Mouse (Mus musculus): ENCODE data around the gene Alad. TPM values are rescaled to one million over a fixed set of nuclear protein-coding genes. Genes with fewer than 3 reads are reported as not detected.

The Alad gene
- polyA plus RNA-seq, 1 experiment from 2014 or later = 144 TPM

DNA sequence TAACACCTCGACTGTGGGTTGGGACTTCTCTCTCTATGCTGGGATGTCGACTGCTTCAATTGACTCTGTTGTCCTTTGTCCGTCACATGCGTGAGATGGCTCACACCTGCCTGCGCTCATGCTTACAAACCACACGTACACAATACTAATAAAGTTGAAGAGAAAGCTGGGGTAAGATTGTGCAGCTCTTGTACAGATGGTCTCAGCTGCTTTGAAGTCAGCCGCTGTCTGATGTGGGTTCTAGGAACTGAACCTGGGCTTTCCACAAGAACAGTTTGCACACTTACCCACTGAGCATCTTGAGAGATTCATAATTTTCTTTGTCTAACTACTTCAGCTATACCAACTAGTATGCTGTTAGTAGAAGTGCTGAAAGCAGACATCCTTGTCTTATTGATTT is 32.2 kb upstream of the Alad start:
- no peak for ATAC-seq (ENCODE audit: insufficient read depth, low FRiP score)
- no peak overlapping the region for H3K9ac ChIP-seq (ENCODE audit: low read length)
- no peaks in the 10 kb centered on the region for H3K4me1 ChIP-seq (ENCODE audit: control insufficient read depth, insufficient read depth, low read length)
- no peak overlapping the region for H3K27ac ChIP-seq (ENCODE audit: low read length)
- no peak overlapping the region for H3K4me2 ChIP-seq (ENCODE audit: low read depth, low read length)
- H3K27me3 ChIP-seq (ENCODE audit: control insufficient read depth, insufficient read depth, low read length) = no peaks in the 10 kb centered on the region
- no peak overlapping the region for H3K4me3 ChIP-seq (replicated peaks; ENCODE audit: low read length)
- 71% methylated on average over 7 of the region's 7 CpGs for WGBS
- no peaks in the 10 kb centered on the region for H3K36me3 ChIP-seq (ENCODE audit: control insufficient read depth, insufficient read depth, low read length)
- no peaks in the 10 kb centered on the region for H3K9me3 ChIP-seq (replicated peaks; ENCODE audit: control insufficient read depth, low read length)

DNA sequence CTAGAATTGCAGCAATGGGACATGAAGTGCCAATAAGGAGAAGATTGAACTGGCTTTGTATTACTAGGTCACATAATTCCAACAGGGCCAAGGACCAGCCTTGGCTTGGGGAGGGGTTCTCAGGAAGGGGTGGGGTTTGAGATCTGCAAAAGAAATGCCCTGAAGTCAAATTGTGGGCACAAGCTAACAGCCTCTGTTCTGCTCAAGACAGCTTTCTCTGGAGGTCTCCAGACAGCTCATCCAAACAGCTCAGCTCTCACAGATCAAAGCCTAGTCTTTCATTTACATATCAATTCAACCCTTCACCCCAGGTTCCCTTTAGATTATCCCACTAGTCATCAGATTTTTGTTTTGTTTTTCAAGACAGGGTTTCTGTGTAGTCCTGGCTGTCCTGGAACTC is 25.1 kb upstream of the Alad start:
- H3K4me1 ChIP-seq (ENCODE audit: control insufficient read depth, insufficient read depth, low read length) = no peaks in the 10 kb centered on the region
- H3K4me3 ChIP-seq (replicated peaks; ENCODE audit: low read length) = no peak overlapping the region
- no peak for ATAC-seq (ENCODE audit: insufficient read depth, low FRiP score)
- H3K27ac ChIP-seq (ENCODE audit: low read length) = no peak overlapping the region
- no peak overlapping the region for H3K4me2 ChIP-seq (ENCODE audit: low read depth, low read length)
- no peaks in the 10 kb centered on the region for H3K27me3 ChIP-seq (ENCODE audit: control insufficient read depth, insufficient read depth, low read length)
- H3K9me3 ChIP-seq (replicated peaks; ENCODE audit: control insufficient read depth, low read length) = no peaks in the 10 kb centered on the region; the same call in 1 of the 2 replicates
- no peaks in the 10 kb centered on the region; the same call in 1 of the 2 replicates for H3K36me3 ChIP-seq (ENCODE audit: control insufficient read depth, insufficient read depth, low read length)
- no peak overlapping the region for H3K9ac ChIP-seq (ENCODE audit: low read length)

DNA sequence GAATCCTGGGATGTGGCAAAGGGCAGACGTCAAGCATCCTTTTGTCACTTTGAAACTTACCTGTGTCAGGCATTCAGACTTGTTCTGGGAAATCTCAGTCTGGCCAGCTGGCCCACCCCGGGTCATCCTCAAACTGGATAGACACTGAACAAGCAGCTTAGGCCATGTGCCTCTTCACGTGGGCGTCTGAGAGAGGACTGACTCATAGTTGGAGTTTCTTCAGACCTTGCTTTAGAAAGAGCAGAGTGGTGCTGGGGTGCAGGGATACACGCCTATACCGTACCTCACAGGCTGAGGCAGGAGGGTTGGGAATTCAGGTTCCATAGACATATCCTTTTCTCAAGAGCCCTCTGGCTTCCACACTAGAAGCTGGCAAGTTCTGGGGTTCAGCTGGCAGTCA is 24.1 kb upstream of the Alad start:
- no peak overlapping the region for H3K27ac ChIP-seq (ENCODE audit: low read length)
- no peak for ATAC-seq (ENCODE audit: insufficient read depth, low FRiP score)
- no peaks in the 10 kb centered on the region; the same call in 1 of the 2 replicates for H3K9me3 ChIP-seq (replicated peaks; ENCODE audit: control insufficient read depth, low read length)
- no peak overlapping the region for H3K9ac ChIP-seq (ENCODE audit: low read length)
- no peak overlapping the region for H3K4me2 ChIP-seq (ENCODE audit: low read depth, low read length)
- no peaks in the 10 kb centered on the region for H3K4me1 ChIP-seq (ENCODE audit: control insufficient read depth, insufficient read depth, low read length)
- H3K4me3 ChIP-seq (replicated peaks; ENCODE audit: low read length) = no peak overlapping the region
- H3K36me3 ChIP-seq (ENCODE audit: control insufficient read depth, insufficient read depth, low read length) = no peaks in the 10 kb centered on the region; the same call in 1 of the 2 replicates
- 84% methylated on average over 6 of the region's 6 CpGs for WGBS
- H3K27me3 ChIP-seq (ENCODE audit: control insufficient read depth, insufficient read depth, low read length) = no peaks in the 10 kb centered on the region

DNA sequence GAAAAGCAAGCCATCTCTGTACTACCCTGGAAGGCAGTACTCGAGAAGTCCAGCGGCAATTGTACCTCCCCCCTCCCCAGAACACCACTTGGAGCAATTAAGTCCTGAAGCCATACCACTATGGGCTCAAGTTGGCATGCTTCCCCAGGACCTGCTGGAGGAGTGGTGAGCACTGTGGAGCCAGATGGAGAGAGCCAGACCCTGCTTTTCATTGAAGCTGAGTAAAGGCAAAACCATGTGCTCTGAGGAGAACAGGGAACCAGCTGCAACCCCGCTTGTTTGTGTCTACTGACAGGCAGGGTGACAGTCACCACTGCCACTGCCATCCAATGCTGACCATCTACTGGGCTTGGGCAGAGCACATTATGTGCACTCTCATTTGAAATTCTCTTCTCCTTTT is 22.1 kb upstream of the Alad start:
- no peak overlapping the region for H3K27ac ChIP-seq (ENCODE audit: low read length)
- no peak overlapping the region for H3K9ac ChIP-seq (ENCODE audit: low read length)
- H3K27me3 ChIP-seq (ENCODE audit: control insufficient read depth, insufficient read depth, low read length) = no peaks in the 10 kb centered on the region
- H3K4me2 ChIP-seq (ENCODE audit: low read depth, low read length) = no peak overlapping the region
- no peaks in the 10 kb centered on the region for H3K4me1 ChIP-seq (ENCODE audit: control insufficient read depth, insufficient read depth, low read length)
- ATAC-seq (ENCODE audit: insufficient read depth, low FRiP score) = no peak
- H3K9me3 ChIP-seq (replicated peaks; ENCODE audit: control insufficient read depth, low read length) = no peaks in the 10 kb centered on the region; the same call in 1 of the 2 replicates
- 79% methylated on average over 3 of the region's 3 CpGs for WGBS
- no peaks in the 10 kb centered on the region; the same call in 1 of the 2 replicates for H3K36me3 ChIP-seq (ENCODE audit: control insufficient read depth, insufficient read depth, low read length)
- H3K4me3 ChIP-seq (replicated peaks; ENCODE audit: low read length) = no peak overlapping the region

DNA sequence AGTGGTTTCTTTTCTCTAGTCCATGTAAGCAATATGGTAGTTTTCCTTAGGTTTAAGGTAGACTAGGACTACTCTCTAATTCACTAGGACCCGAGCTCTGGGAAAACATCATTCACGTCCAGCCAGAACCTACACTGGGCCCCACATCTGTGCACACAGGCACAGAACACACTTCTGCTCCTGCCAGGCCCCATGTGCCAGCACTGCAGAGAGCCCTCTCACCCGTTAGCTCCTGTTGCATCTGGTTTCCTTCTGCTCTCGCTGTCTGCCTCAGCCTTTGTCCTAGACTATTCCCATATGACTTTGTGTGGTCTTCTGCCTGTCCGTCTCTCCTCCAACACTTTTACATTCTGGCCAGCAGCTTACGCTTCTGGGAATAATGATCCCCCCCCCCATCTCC is 14.0 kb upstream of the Alad start:
- H3K36me3 ChIP-seq (ENCODE audit: control insufficient read depth, insufficient read depth, low read length) = no peaks in the 10 kb centered on the region
- no peak overlapping the region for H3K9ac ChIP-seq (ENCODE audit: low read length)
- no peak for ATAC-seq (ENCODE audit: insufficient read depth, low FRiP score)
- H3K27me3 ChIP-seq (ENCODE audit: control insufficient read depth, insufficient read depth, low read length) = no peaks in the 10 kb centered on the region
- no peak overlapping the region for H3K4me2 ChIP-seq (ENCODE audit: low read depth, low read length)
- WGBS = 66% methylated on average over 6 of the region's 6 CpGs
- no peak overlapping the region for H3K27ac ChIP-seq (ENCODE audit: low read length)
- no peaks in the 10 kb centered on the region for H3K9me3 ChIP-seq (replicated peaks; ENCODE audit: control insufficient read depth, low read length)
- peaks cover 4% of the 10 kb centered on the region; the same call in 1 of the 2 replicates for H3K4me1 ChIP-seq (ENCODE audit: control insufficient read depth, insufficient read depth, low read length)
- H3K4me3 ChIP-seq (replicated peaks; ENCODE audit: low read length) = no peak overlapping the region

DNA sequence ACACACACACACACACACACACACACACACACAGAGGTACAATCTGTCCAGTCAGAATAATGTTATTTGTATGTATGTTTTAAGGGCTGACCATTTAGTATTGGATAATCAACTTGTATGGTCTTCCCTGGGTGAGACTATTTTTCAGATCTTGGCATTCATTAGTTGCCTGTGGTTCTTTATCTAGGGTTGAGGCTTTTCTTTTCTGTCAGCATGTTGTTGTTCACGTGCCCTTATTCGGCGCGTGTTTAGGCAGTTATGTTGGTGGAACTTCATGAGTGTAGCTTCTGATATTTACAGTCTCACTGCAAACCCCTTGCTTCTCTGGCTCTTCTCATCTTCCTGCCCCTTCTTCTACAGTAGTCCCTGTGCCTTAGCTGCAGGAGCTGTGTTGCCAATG is 7.9 kb upstream of the Alad start:
- no peaks in the 10 kb centered on the region for H3K27me3 ChIP-seq (ENCODE audit: control insufficient read depth, insufficient read depth, low read length)
- H3K4me1 ChIP-seq (ENCODE audit: control insufficient read depth, insufficient read depth, low read length) = peaks cover 11% of the 10 kb centered on the region
- no peak overlapping the region for H3K4me3 ChIP-seq (replicated peaks; ENCODE audit: low read length)
- no peak for ATAC-seq (ENCODE audit: insufficient read depth, low FRiP score)
- no peak overlapping the region for H3K4me2 ChIP-seq (ENCODE audit: low read depth, low read length)
- WGBS = 79% methylated on average over 4 of the region's 4 CpGs
- H3K36me3 ChIP-seq (ENCODE audit: control insufficient read depth, insufficient read depth, low read length) = no peaks in the 10 kb centered on the region
- H3K9me3 ChIP-seq (replicated peaks; ENCODE audit: control insufficient read depth, low read length) = no peaks in the 10 kb centered on the region
- no peak overlapping the region for H3K27ac ChIP-seq (ENCODE audit: low read length)
- H3K9ac ChIP-seq (ENCODE audit: low read length) = no peak overlapping the region

DNA sequence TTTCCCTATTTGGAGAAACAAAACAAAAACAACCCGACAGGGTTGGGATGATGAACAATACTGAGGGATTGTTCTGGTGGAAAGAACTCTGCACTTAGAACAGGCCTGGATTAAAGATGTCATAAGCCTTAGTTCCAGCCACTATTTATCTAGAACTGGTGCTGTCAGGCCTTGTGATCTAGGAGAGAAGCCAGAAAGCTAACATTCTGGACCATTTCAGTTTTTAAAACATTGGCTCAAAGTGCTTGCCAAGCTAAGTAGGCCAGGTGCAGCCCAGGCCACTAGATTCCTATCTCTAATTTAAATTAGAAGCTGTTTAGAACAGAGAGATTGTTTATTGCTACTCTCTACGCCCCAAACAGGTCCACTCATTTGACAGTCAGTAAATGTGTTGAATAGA is 6.5 kb upstream of the Alad start:
- Histone ChIP-seq H3K27me3 (ENCODE audit: control insufficient read depth, insufficient read depth, low read length) (no peaks in the 10 kb centered on the region), H3K4me1 (ENCODE audit: control insufficient read depth, insufficient read depth, low read length) (peaks cover 11% of the 10 kb centered on the region), H3K9me3 (replicated peaks; ENCODE audit: control insufficient read depth, low read length) (no peaks in the 10 kb centered on the region), H3K27ac (ENCODE audit: low read length) (no peak overlapping the region), H3K4me2 (ENCODE audit: low read depth, low read length) (no peak overlapping the region), H3K9ac (ENCODE audit: low read length) (no peak overlapping the region), H3K36me3 (ENCODE audit: control insufficient read depth, insufficient read depth, low read length) (no peaks in the 10 kb centered on the region), H3K4me3 (replicated peaks; ENCODE audit: low read length) (no peak overlapping the region)
- WGBS = 65% methylated on average over 2 of the region's 2 CpGs
- ATAC-seq (ENCODE audit: insufficient read depth, low FRiP score) = no peak

DNA sequence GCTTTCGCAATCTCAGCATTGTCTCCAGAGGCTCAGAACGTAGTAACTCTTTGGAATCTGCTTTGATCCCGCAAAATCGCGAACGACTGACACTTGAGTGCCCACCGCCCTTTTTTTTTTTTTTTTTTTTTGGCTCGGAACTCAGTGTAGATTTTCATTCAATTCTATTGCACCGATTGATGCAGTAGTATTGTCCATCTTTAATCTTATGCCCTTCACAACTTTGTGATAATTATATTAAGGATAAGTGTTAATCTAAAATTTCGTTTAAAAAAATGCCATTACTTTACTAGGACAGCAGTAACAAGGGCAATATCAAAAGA is 5.7 kb upstream of the Alad start:
- peak overlapping the region; percentile 75 for H3K4me2 ChIP-seq (ENCODE audit: low read depth, low read length)
- WGBS = under 1% methylated on average over 10 of the region's 10 CpGs
- no peaks in the 10 kb centered on the region for H3K9me3 ChIP-seq (replicated peaks; ENCODE audit: control insufficient read depth, low read length)
- no peak overlapping the region for H3K27ac ChIP-seq (ENCODE audit: low read length)
- H3K9ac ChIP-seq (ENCODE audit: low read length) = peak overlapping the region; percentile 55
- peaks cover 7% of the 10 kb centered on the region for H3K4me1 ChIP-seq (ENCODE audit: control insufficient read depth, insufficient read depth, low read length)
- no peak for ATAC-seq (ENCODE audit: insufficient read depth, low FRiP score)
- H3K4me3 ChIP-seq (replicated peaks; ENCODE audit: low read length) = peak overlapping the region; percentile 92
- no peaks in the 10 kb centered on the region for H3K27me3 ChIP-seq (ENCODE audit: control insufficient read depth, insufficient read depth, low read length)
- H3K36me3 ChIP-seq (ENCODE audit: control insufficient read depth, insufficient read depth, low read length) = no peaks in the 10 kb centered on the region

DNA sequence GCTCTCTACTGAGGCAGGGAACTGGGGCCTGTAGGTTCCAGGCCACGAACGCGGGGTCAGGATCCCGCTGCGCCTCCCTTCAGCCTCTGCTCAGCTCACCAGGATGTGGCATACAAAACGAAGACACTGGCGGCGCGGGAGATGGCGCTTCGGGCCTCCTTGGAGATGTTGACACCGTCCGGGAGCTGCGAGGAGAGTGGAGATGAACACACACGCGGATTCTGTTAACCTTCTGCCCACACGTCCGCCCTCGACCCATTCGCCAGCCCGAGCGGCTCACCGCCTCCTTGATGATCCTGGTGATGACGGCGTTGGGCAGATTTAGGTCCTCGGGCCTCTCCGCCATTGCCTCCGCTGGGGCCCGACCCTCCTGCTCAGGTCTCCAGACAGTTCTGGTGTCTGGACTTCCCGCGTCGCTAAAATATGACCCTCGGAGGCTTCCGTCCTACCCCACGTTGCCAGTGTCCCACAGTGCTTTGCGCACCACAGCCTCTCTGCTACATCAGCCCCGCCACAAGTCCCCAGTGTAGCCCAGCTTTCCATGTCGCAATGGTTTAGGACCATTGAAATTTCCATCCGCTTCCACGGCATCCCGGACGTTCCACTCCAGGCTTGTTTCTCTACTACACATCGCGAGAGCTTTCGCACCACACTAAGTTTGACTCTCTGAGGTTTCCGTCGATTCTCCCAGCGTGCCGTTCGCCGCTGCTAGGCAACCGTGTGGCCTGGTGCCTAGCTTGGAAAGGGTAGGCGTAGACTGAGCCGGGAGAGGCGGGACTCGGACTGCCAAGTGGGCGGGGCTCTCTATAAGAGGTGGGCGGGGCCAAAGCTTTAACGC is 5.2 kb upstream of the Alad start, which contains the start of the genes Pole3 and 4933430I17Rik:
Gene Pole3 (minus strand): TSS at position 418 of the 838 bp plus-strand sequence.
Gene 4933430I17Rik (plus strand): TSS at position 719 of the 838 bp plus-strand sequence.
- under 1% methylated on average over 59 of the region's 59 CpGs for WGBS
- H3K4me1 ChIP-seq (ENCODE audit: control insufficient read depth, insufficient read depth, low read length) = peaks cover 7% of the 10 kb centered on the region
- H3K4me3 ChIP-seq (replicated peaks; ENCODE audit: low read length) = peak within 1 kb of the TSS; percentile 92
- no peaks in the 10 kb centered on the region for H3K27me3 ChIP-seq (ENCODE audit: control insufficient read depth, insufficient read depth, low read length)
- H3K9me3 ChIP-seq (replicated peaks; ENCODE audit: control insufficient read depth, low read length) = no peaks in the 10 kb centered on the region
- peak; percentile 98 for ATAC-seq (ENCODE audit: insufficient read depth, low FRiP score)
- H3K27ac ChIP-seq (ENCODE audit: low read length) = peak within 1 kb of the TSS; percentile 96
- H3K9ac ChIP-seq (ENCODE audit: low read length) = peak within 1 kb of the TSS; percentile 92
- no peaks in the 10 kb centered on the region for H3K36me3 ChIP-seq (ENCODE audit: control insufficient read depth, insufficient read depth, low read length)
- peak within 1 kb of the TSS; percentile 75 for H3K4me2 ChIP-seq (ENCODE audit: low read depth, low read length)

Measured in stomach, embryonic 16.5 days (tissue).